Mouse (Mus musculus): ENCODE data around the gene Gda.
A peak's percentile ranks its signal among the peaks of the same experiment; 100 is the strongest.

Gene Gda

GRCm38 (mm10) chr19:21372395-21373072, 100.7 kb downstream of the Gda start:
- DNase-seq: peak in 1 of 2 experiments; percentile 4

- no peak for DNase-seq
These were observed 101.9 kb downstream of the Gda start for GRCm38 (mm10) chr19:21371337-21371736.

GRCm38 (mm10) chr19:21370782-21371181, 102.5 kb downstream of the Gda start:
- DNase-seq: no peak

- DNase-seq: no peak
These were observed 104.1 kb downstream of the Gda start for GRCm38 (mm10) chr19:21369175-21369574.

- DNase-seq: no peak
These were observed 104.7 kb downstream of the Gda start for GRCm38 (mm10) chr19:21368595-21368994.

- no peak for DNase-seq
These were observed 115.5 kb downstream of the Gda start for GRCm38 (mm10) chr19:21357792-21358191.

- DNase-seq: no peak
These were observed 123.6 kb downstream of the Gda start for GRCm38 (mm10) chr19:21349634-21350033.

- no peak for DNase-seq
These were observed 126.6 kb downstream of the Gda start for GRCm38 (mm10) chr19:21346646-21347045.
